Mouse (Mus musculus) mouse embryonic stem cell (cell line): Measurements from ENCODE around the gene Rabl3.

Experiments
- in situ Hi-C, 2 experiments: fragments of 300-500 bp; cut with MboI; formaldehyde crosslinking; loops; 1 replicate in 1 of 2; 3 replicates in 1 of 2; pipeline ENCODE4 v1.14.3; 2019 to 2020; ENCODE audit warnings: low sequenced_read_pairs in 2 of 2, low pct_unique_long_range_greater_than_20kb in 1 of 2, mixed read lengths in 1 of 2; ENCODE audit not compliant: unreplicated experiment in 1 of 2

The Rabl3 gene

DNA sequence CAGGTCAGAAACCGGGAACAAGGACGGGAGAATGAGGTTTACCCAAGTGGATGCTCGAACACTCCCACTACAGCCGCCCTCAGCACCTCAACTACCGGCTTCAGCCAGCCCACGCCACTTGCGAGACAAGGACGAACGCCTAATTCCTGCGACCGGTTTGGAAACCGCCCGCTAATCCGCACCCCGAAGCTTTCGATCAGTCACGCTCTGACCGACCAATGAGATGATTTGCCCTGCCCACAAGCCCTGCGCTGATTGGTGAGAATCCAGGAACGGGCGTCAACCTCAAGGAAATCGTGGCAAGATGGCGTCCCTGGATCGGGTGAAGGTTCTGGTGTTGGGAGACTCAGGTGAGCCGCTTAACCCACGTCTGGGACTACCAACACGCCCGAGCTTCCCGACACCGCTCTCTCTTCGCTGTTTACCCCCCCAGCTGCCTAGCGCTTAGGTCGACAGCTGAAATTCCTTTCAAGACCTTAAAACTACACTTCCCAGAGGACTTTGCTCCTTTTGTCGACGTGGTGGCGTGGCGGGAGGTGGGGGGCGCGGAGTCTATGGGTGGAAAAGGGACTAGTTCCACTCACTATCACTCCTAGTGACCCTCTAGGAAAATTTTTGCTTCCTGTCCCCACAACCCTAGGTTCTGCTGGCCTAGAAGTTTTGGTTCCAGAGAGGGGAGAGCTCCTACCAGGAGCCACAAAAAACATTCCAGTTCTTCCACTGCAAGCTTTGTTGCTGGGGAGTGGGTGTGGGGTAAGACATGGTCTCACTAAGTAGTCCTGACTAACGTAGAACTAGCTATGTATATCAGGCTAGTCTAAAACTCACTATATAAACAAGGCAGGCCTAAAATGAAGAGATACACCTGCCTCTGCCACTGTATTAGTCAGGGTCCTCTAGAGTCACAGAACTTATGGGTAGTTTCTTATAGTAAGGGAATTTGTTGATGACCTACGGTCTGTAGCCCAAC lies at the start of gene Rabl3, which contains the start of gene Gtf2e1:
Rabl3 (plus strand) TSS at position 275 of the 970 bp plus-strand sequence.
Gtf2e1 (minus strand) TSS at position 179 of the 970 bp plus-strand sequence.
- in situ Hi-C loops = no loop called here

DNA sequence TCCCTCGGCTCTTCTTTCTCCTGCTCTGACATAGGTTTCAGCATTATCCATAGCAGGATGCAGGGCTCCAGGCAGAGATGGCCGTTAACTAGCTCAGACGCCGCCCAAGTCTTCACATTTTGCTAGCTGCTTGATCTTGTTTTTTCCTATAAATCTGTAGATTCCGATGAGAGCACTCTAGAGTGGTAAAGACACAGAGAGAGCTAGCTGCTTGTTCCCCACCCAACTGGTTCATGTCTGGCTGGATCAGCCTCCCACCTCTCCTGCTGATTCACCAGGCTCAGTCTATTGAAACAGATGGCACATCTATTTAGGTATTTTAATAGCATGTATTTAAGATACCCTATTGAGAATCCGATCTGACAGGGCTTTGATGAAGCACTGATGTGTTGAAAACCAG lies 44.7 kb upstream of the Rabl3 start:
- in situ Hi-C loops = no loop called here

DNA sequence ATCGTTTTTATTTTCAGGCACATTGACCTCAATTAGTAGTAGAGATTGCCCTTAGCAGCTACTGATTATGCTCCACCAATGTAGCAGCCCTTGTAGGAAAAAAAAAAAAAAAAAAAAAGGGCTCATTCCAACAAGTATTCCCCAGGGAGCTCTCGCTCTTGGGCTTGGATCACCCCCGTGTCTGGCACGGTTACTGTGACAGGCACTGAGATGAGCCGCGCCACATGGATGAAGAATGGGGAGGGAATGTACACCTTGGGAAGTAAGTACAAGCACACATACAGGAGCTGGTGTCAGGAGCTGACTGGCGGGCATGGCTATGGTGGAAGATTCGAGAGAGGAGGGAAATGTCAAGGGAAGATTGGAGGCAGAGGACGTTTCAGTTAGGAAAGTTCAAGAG lies 41.1 kb upstream of the Rabl3 start:
- in situ Hi-C loops = no loop called here

DNA sequence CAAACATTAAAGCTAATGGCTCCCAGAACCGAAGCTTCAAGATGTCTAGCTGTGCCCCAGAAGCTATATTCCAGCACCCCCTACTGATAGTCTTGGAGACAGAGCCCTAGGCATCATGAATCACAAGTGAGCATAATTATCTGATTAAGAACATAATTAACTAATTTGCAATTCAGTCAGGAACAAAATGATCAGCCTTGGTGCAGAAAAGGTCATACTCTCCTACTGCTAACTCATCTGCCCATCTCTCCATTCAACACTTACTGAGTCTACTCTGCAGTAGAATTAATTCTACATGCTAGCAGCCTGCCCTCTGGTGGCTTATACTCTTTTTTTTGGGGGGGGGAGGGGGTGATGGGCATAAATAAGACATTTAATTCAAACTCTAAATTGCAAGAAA lies 35.2 kb upstream of the Rabl3 start:
- in situ Hi-C loops = no loop called here

DNA sequence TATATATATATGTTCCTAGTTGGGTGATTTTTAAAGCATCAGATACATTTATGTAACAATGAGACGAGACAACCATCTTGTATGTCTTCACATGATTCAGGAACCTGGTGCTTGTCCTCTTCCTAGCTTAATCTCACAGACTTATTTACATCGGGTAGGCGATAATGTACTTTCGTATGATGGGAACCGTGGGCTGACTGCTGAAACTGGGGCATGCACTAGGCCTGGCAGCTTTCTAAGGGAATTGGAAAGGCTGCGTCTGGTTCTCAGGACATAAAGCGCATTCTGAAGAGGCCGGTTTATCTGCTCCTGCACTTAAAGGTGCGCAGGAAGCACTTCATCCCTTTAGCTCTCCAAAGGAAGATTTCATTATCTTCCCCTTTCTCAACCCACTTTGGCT lies 32.9 kb upstream of the Rabl3 start:
- in situ Hi-C loops = no loop called here

DNA sequence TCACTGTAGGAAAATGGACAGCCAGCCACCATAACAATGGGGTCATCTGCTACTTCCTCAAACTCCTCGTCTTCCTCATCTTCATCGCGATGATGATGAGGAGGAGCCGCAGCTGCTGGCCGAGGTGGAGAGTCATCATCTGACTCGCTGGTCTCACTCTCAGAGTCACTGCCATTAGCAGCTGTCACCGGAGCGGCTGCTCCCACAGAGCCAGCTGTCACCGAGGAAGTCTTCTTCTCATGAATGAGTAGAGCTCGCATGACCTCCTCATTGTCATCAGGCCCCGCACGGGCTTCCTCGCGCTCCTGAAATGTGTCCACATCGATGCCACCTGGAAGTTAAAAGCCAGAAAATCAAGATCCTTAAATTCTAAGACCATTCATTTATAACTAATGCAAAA lies 28.2 kb upstream of the Rabl3 start:
- in situ Hi-C loops = no loop called here

DNA sequence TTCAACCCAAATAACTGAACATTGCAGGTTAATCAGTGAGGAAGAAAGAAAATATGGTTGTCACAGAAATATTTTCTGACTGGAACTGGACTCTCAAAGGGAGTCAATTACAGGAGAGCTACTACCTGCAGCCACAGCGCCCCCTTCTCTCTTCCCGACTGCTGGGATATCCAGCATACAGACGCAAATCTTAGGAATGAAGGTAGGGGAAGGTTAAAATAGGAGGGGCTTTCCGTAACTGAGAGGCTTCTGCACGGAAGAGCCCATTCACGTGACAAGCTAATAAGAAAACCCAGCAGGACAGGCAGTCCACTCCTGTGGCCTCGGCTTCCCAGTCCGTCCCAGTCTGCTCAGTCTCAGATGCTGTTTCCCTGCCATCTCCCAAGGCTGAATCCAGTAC lies 25.0 kb upstream of the Rabl3 start:
- in situ Hi-C loops = no loop called here

DNA sequence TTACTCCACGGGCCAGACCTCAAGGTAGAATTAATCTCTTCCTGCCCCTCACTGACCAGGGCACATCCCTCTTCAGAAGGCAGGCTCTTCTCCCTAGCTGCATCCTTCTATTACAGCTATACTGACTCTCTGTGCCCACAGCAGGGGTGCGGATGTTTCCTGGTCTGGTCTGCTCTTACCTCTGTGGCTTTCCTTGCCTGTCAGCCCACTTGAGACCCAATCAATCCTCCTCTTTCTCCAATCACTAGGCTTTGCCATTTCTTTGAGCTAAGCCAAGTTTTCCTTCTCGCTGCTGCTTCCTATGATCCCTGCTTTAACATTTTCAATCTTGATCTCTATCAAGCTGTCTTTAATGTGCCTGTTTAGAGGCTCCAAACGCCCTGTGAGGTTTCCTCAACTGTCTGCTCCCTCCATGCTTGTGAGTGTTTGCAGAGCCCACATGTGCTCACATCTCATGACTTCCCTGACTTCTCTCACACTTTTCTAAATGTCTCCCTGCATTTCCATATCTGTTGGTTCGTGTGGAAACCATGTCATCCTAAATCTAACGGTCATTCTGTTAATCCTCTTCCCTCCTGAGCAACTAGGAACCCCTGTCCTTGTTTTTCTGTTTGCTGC lies 23.2 kb upstream of the Rabl3 start:
- in situ Hi-C loops = no loop called here

DNA sequence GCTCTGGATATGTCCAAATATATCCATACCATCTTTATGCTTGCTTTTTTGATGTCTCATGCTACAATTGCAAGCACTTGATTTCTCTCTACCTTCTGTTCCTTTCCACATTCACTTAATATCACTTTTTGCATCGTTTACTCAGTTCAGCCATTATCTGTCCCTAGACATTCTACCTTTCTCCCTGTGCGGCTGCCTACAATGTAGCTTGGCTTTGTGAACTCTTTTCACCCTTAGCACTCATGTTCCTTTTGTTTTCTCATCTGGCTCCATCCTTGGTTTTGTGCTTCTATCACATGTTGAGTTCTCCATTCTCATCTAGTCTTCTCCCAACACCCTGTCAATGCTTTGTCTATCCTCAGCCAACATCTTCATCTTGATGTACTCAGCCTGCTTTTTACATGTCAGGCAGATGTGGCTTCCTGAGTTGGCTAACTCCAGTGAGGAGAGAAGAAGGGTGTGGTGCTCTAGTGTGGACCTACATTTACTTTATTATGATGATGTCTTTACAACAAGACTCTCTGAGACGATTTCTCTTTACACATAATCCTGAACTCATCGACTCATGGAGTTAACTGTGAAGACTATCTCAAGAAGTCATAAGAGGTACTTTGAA lies 22.0 kb upstream of the Rabl3 start:
- in situ Hi-C loops = no loop called here

DNA sequence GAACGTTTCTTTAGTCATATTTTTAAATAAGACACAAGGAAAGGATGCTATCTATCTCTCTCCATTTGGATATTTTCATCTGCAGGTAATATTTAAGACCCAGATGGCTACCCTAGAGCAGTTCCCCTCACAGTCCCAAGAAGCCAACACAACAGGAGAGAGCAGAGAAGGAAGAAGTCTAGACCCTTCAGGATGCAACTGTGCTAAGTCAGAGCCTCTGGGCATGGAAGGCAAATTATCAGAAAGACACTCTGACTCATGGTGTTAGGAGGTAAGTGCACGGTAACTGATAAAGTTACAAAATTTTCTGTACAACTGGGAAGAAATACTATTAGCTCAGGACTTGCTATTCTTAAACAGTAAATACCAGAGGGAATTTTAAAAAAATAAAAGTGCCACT lies 21.0 kb upstream of the Rabl3 start:
- in situ Hi-C loops = no loop called here

DNA sequence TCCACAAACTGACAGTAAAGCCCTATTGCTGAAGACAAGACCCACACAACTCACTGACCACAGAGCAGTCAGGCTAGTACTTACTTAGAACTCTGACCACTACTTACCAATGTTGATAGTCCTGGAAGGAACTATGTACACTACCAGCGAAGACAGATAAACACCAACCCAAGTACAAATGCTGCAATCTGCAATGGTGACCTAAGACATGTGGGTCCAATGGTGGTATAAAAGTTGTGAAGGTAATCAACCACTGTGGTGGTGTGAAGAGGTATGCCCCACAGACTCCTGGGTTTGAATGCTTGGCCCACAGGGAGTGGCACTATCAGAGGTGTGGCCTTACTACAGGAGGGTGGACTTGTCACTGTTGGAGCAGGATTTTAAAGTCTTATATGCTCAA lies 20.0 kb upstream of the Rabl3 start:
- in situ Hi-C loops = no loop called here

DNA sequence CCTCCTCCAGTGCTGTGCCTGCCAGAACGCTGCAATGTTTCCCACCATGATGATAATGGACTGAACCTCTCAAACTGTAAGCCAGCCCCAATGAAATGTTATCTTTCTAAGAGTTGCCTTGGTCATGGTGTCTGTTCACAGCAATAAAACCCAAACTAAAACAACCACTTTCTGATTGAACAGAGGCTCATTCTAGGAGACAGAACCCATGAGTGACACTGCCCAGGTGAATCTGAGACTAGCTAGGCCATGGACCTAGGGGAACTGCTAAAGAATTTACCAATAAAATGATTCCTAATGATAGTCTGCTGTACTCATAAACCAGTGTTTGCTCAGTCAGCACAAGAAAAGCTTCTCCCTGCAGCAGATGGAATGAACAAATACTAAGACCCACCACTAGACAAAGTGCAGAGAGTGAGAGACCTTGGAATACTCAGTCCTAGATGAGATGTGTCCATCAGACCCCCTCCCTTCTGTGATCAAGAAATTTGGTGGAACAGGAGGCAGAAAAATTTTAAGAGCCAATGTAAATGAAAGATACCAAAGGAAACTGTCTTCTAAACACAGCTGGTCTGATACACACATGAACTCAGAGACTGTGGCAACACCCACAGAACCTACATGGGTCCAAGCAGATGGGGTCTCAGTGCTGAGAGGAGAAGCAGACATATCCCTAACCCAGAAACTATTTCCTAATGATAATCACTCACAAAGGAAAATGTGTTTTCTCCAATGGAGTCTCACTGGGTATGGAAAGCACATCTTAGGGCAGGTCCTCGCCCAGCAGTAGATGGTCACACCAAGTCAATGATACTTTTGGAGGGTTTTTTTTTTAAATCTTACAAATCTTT lies 19.3 kb upstream of the Rabl3 start:
- in situ Hi-C loops = no loop called here

DNA sequence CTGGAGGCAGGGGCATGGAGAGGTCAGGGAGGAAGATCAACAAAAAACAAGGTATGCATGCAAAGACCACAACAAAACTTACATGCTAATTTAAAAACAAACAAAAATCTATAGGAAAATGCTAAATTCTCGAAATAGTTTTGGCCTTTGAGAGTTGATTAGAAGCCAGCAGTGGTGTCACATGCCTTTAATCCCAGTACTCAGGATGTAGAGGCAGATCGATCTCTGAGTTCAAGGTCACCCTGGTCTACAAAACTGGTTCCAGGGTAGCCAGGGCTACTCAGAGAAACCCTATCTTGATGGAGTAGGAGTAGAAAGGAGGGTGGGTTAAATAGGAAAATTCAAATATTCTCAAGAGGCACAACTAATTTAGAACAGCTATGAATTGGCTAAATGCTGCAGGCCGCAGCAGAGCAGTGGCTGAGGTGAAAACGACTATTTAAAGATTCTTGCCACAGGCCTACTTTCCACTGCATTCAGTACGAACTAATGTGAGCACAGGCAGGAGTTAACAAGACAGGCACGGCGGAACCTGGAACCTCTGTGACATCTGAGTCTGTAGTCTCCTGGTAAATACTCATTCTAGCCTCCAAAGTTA lies 17.5 kb upstream of the Rabl3 start:
- in situ Hi-C loops = no loop called here

DNA sequence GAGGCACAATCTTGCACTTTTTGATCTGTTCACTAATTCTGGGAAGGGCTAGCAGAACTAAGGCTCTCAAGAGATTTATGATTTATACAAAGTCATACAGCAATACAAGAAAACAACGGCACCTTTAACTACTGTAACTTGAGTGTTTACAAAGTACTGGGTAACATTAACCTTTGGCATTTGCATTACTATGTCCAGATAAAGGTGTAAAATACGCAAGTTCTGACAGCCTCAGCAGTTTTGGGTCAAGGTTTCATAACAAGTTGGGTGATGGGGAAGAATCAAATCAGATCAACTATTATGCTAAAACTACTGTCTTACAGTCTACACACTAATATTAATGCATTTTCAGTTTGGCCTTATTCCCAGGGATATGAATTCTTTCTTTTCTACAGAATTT lies 14.6 kb upstream of the Rabl3 start:
- in situ Hi-C loops = no loop called here

DNA sequence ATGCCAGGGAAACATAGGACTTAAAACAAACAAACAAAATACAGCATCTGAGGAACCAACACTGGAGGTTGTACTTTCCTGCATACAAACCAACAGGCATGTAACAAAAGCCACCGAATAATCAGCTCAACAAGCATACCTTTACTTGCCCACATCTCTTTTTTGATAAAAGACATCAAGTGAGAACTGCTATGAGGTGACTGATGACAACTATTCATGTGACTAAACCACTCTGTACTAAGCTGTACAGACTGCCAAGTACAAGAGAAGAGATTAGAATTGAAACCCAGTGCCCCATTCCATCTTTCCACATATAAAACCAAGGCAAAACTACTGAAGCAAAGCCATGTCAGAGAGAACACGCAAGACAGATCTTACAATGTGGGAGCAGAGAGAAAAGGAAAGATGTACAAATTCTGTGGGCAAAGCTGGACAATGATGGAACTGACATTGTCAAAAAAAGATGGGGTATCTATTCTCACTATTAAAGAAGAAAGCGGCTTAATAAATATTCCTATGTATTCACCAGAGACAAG lies 12.9 kb upstream of the Rabl3 start:
- in situ Hi-C loops = no loop called here

DNA sequence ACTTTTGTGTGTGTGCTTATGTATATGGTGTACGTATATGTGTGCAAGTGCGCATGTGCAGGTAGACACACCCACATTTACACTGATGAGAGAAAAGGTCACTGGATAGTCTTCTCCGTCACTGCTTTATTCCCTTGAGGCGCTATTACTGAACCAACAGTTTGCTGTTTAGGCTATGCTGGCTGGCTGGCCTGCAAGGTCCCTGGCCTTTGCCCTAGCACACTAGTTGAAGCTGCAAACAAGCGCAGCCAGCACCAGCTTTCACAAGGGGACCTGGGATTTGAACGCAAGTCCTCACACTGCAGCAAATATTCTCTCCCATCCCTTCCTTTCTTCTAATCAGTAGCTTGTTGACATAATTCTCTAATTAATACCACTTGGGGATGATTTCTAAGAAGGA lies 9.5 kb upstream of the Rabl3 start:
- in situ Hi-C loops = no loop called here

DNA sequence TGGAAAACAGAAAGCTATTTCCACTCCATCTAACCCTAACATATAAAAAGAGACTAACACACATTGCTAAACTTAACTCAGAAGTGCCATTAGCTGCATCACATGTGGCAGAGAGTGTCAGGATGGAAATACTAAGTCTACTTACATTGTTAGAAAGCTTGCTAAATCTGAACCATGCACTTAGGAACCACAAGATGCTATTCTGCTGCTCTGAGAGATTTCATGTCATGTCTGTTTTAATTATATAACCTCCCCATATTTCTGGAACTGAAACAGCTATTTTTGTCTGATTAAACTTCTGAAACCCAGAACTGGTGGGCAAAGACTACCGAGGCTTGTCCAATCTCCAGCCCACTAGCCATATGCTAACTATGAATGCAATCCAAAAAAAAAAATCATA lies 7.6 kb upstream of the Rabl3 start:
- in situ Hi-C loops = no loop called here
